Mouse (Mus musculus) G1E (cell line): ENCODE measurements around the gene Csf3.

Source experiments
- CTCF ChIP-seq: IDR thresholded peaks from 2 replicates; pipeline ENCODE4 v1.5.1; 2012; ENCODE audit warnings: low read depth, low read length, inconsistent platforms, mixed read lengths
- TAL1 ChIP-seq: conservative IDR thresholded peaks from 2 replicates; pipeline ENCODE4 v1.6.1; 2012; ENCODE audit warnings: low read depth, low read length, inconsistent platforms, mixed read lengths

GRCm38 (mm10) chr11:98682811-98683210, 18.3 kb upstream of the Csf3 start:
- TF ChIP-seq CTCF (no peak), TAL1 (no peak)
